Mouse (Mus musculus): ENCODE results near the gene 4932438H23Rik.

GRCm38 (mm10) chr16:91044270-91045182 is 50.4 kb downstream of the 4932438H23Rik start, which contains the start of gene Paxbp1:
- TF ChIP-seq CTCF (conservative IDR thresholded peaks at IDR 0.05; ENCODE audit: low read length): no peak
- no peak for TF ChIP-seq NANOG (IDR thresholded peaks at IDR 0.05; ENCODE audit: borderline replicate concordance, low read length)

Data from E14TG2a.4 (cell line).